Mouse (Mus musculus) CH12.LX (cell line): ENCODE data around the gene Synpo2l. TPM values are rescaled to one million over a fixed set of nuclear protein-coding genes. Genes with fewer than 3 reads are reported as not detected.

ENCODE experiments used
- DNase-seq: peaks from one replicate; pipeline ENCODE4 v3.0.0-alpha.2; 2013; ENCODE audit errors: extremely low read depth
- H3K27ac ChIP-seq: 2 replicates; pipeline ENCODE4 v1.5.1; 2012; ENCODE audit warnings: low read depth, mild to moderate bottlenecking, control low read depth, moderate library complexity; ENCODE audit not compliant: insufficient read depth
- H3K27me3 ChIP-seq: replicated peaks from 2 replicates; pipeline ENCODE3; 2012; ENCODE audit warnings: inconsistent platforms
- H3K36me3 ChIP-seq, 2 experiments: replicated peaks in 1 of 2; 2 replicates each; pipeline versions ENCODE3 to v1.6.1; 2012; ENCODE audit warnings: inconsistent platforms in 1 of 2, low read length in 1 of 2, mild to moderate bottlenecking in 1 of 2, mixed read lengths in 1 of 2, moderate library complexity in 1 of 2; ENCODE audit not compliant: control insufficient read depth in 1 of 2, insufficient read depth in 1 of 2
- H3K4me1 ChIP-seq, 2 experiments: 2 replicates each; pipeline ENCODE4 v1.6.1; 2012; ENCODE audit warnings: inconsistent platforms in 1 of 2, moderate library complexity in 1 of 2; ENCODE audit not compliant: insufficient read depth in 2 of 2, control insufficient read depth in 1 of 2
- H3K4me2 ChIP-seq: 2 replicates; pipeline ENCODE4 v1.6.1; 2012; ENCODE audit warnings: low read depth, mild to moderate bottlenecking, control low read depth; ENCODE audit not compliant: poor library complexity, insufficient read depth, severe bottlenecking
- H3K4me3 ChIP-seq, 3 experiments: fragments of 150-350 bp in 1 of 3; sonication (generic) in 1 of 3; replicated peaks in 1 of 3; 2 replicates each; pipeline versions ENCODE3 to v1.5.1; 2011 to 2012; ENCODE audit warnings: low read depth in 2 of 3, low read length in 2 of 3, mild to moderate bottlenecking in 2 of 3, moderate library complexity in 2 of 3, control low read depth in 1 of 3, improper control_type of control experiment in 1 of 3, inconsistent platforms in 1 of 3, mixed read lengths in 1 of 3; ENCODE audit not compliant: poor library complexity in 1 of 3
- H3K79me2 ChIP-seq: replicated peaks from 2 replicates; pipeline ENCODE4 v1.6.1; 2012; ENCODE audit warnings: mild to moderate bottlenecking, moderate library complexity; ENCODE audit not compliant: control insufficient read depth, poor library complexity, insufficient read depth, severe bottlenecking; ENCODE audit errors: extremely low read depth
- H3K9ac ChIP-seq: 2 replicates; pipeline ENCODE4 v1.6.1; 2012; ENCODE audit warnings: low read depth, mild to moderate bottlenecking, control low read depth, moderate library complexity; ENCODE audit not compliant: insufficient read depth
- H3K9me3 ChIP-seq: replicated peaks from 2 replicates; pipeline ENCODE3; 2012; ENCODE audit warnings: low read length, inconsistent platforms, mixed read lengths
- CHD2 ChIP-seq: IDR thresholded peaks from 2 replicates; pipeline ENCODE4 v1.6.1; 2011; ENCODE audit warnings: low read length, improper control_type of control experiment
- CTCF ChIP-seq, 2 experiments: IDR thresholded peaks in 1 of 2; conservative IDR thresholded peaks in 1 of 2; 2 replicates each; pipeline ENCODE4 v1.5.1; 2011 to 2012; ENCODE audit warnings: low read depth in 2 of 2, low read length in 2 of 2, improper control_type of control experiment in 1 of 2, inconsistent platforms in 1 of 2, mild to moderate bottlenecking in 1 of 2, moderate library complexity in 1 of 2
- E2F4 ChIP-seq: IDR thresholded peaks from 2 replicates; pipeline ENCODE4 v1.6.1; 2011; ENCODE audit warnings: low read depth, low read length, improper control_type of control experiment; ENCODE audit not compliant: insufficient replicate concordance
- ELF1 ChIP-seq: IDR thresholded peaks from 2 replicates; pipeline ENCODE4 v1.6.1; 2014; ENCODE audit warnings: low read depth, mild to moderate bottlenecking, inconsistent platforms, low read length, improper control_type of control experiment
- GABPA ChIP-seq: IDR thresholded peaks from 2 replicates; pipeline ENCODE4 v1.6.1; 2012; ENCODE audit warnings: low read depth, low read length, improper control_type of control experiment, inconsistent platforms; ENCODE audit not compliant: insufficient replicate concordance
- IRF4 ChIP-seq: IDR thresholded peaks from 2 replicates; pipeline ENCODE4 v1.6.1; 2014; ENCODE audit warnings: low read depth, mild to moderate bottlenecking, inconsistent platforms, low read length, improper control_type of control experiment
- MAFK ChIP-seq: IDR thresholded peaks from 2 replicates; pipeline ENCODE4 v1.6.1; 2011; ENCODE audit warnings: low read length, improper control_type of control experiment; ENCODE audit not compliant: insufficient replicate concordance
- MAX ChIP-seq: IDR thresholded peaks from 2 replicates; pipeline ENCODE4 v1.6.1; 2011; ENCODE audit warnings: low read length, improper control_type of control experiment
- MEF2A ChIP-seq: IDR thresholded peaks from 2 replicates; pipeline ENCODE4 v1.6.1; 2014; ENCODE audit warnings: low read depth, mild to moderate bottlenecking, inconsistent platforms, low read length, improper control_type of control experiment, borderline replicate concordance
- MYC ChIP-seq: IDR thresholded peaks from 2 replicates; pipeline ENCODE4 v1.6.1; 2011; ENCODE audit warnings: low read depth, mild to moderate bottlenecking, improper control_type of control experiment, low read length
- NELFE ChIP-seq: IDR thresholded peaks from 2 replicates; pipeline ENCODE4 v1.6.1; 2011; ENCODE audit warnings: low read depth, low read length, improper control_type of control experiment
- PAX5 ChIP-seq: IDR thresholded peaks from 2 replicates; pipeline ENCODE4 v1.6.1; 2012; ENCODE audit warnings: low read length, inconsistent platforms, mixed read lengths
- POLR2A ChIP-seq: IDR thresholded peaks from 2 replicates; pipeline ENCODE4 v1.6.1; 2011; ENCODE audit warnings: low read depth, mild to moderate bottlenecking, improper control_type of control experiment, low read length
- POLR2AphosphoS2 ChIP-seq: IDR thresholded peaks from 2 replicates; pipeline ENCODE4 v1.6.1; 2011; ENCODE audit warnings: low read depth, low read length, improper control_type of control experiment
- TCF12 ChIP-seq: IDR thresholded peaks from 2 replicates; pipeline ENCODE4 v1.6.1; 2014; ENCODE audit warnings: low read depth, mild to moderate bottlenecking, inconsistent platforms, low read length, improper control_type of control experiment
- UBTF ChIP-seq: IDR thresholded peaks from 2 replicates; pipeline ENCODE4 v1.6.1; 2012; ENCODE audit warnings: low read depth, mild to moderate bottlenecking, inconsistent platforms, low read length, improper control_type of control experiment, moderate library complexity
- USF1 ChIP-seq: IDR thresholded peaks from 2 replicates; pipeline ENCODE4 v1.6.1; 2014; ENCODE audit warnings: low read depth, mild to moderate bottlenecking, inconsistent platforms, low read length, improper control_type of control experiment
- USF2 ChIP-seq: conservative IDR thresholded peaks from 2 replicates; pipeline ENCODE4 v1.6.1; 2011; ENCODE audit warnings: low read depth, low read length, improper control_type of control experiment
- ZC3H11A ChIP-seq: IDR thresholded peaks from 2 replicates; pipeline ENCODE4 v1.6.1; 2012; ENCODE audit warnings: low read depth, mild to moderate bottlenecking, inconsistent platforms, low read length, improper control_type of control experiment
- ZKSCAN1 ChIP-seq: IDR thresholded peaks from 2 replicates; pipeline ENCODE4 v1.6.1; 2012; ENCODE audit warnings: low read depth, inconsistent platforms, low read length, improper control_type of control experiment, borderline replicate concordance
- ZNF384 ChIP-seq: IDR thresholded peaks from 2 replicates; pipeline ENCODE4 v1.6.1; 2012; ENCODE audit warnings: low read depth, low read length, improper control_type of control experiment, inconsistent platforms
- dilution Hi-C: fragments of 300-500 bp; cut with MboI; formaldehyde crosslinking; loops from 2 replicates; pipeline ENCODE4 v1.14.3; 2020; ENCODE audit warnings: low sequenced_read_pairs; ENCODE audit not compliant: extremely low pct_unique_long_range_greater_than_20kb, extremely low pct_ligation_motif_present
- in situ Hi-C: fragments of 300-500 bp; cut with MboI; formaldehyde crosslinking; loops from 3 replicates; pipeline ENCODE4 v1.14.3; 2019; ENCODE audit warnings: low sequenced_read_pairs, low pct_ligation_motif_present, low pct_unique_long_range_greater_than_20kb, mixed read lengths
- polyA plus RNA-seq: library from polyadenylated mRNA; unstranded; fragments of >175 nt; gene quantifications from 2 replicates; pipeline ENCODE4 v1.2.1, GENCODE M21; 2012; ENCODE audit warnings: low read depth; ENCODE audit not compliant: insufficient read length
- total RNA-seq, 2 experiments: library from RNA; depleted of rRNA; stranded (reverse); fragments of 300-350 nt in 1 of 2; fragments of >200 nt in 1 of 2; gene quantifications; 2 replicates each; pipeline ENCODE4 v1.2.3; 2012 to 2014

The Synpo2l gene
- total and polyA plus RNA-seq, 3 experiments, result 0.04 to 0.13 TPM; not detected in 1

DNA sequence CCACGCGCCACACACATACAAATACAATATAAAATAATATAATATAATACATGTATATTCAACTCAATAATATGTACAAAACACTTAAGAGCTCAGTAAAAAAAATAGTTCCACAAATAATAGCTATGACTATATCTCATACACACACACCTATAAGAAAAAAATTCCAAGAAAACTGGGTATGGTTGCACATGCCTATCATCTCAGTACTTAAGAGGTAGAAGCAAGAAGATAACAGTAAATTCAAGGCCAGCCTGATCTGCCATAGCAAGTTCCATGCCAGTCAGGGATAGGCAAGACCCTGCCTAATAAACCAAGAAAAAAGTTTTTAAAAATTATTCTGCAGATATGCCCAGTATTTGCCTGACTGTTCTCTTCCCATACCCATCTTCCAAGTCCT is 53.1 kb downstream of the Synpo2l start:
- H3K27ac ChIP-seq, result no peak overlapping the region
- no peak overlapping the region for H3K4me3 ChIP-seq
- in situ Hi-C loops, result no loop called here
- H3K9me3 ChIP-seq, result no peaks in the 10 kb centered on the region
- no peaks in the 10 kb centered on the region for H3K27me3 ChIP-seq
- peaks cover 3% of the 10 kb centered on the region; the same call in 1 of the 2 replicates for H3K79me2 ChIP-seq
- peaks cover 0 to 3% of the 10 kb centered on the region in 2 experiments; a peak in 1 of 4 replicates for H3K4me1 ChIP-seq
- no peak for TF ChIP-seq PAX5
- TF ChIP-seq GABPA, result no peak
- TF ChIP-seq MAFK, result no peak
- no peak for TF ChIP-seq MYC
- TF ChIP-seq MEF2A, result no peak
- no peak for TF ChIP-seq IRF4
- TF ChIP-seq MAX, result no peak
- TF ChIP-seq USF1, result no peak
- TF ChIP-seq CTCF (conservative IDR thresholded peaks at IDR 0.05 in 1 of 2, IDR thresholded peaks at IDR 0.05 in 1 of 2; ENCODE audit: low read depth in 2 of 2, low read length in 2 of 2), result no peak
- no peak for TF ChIP-seq E2F4
- no peak for TF ChIP-seq CHD2
- no peak for TF ChIP-seq ZKSCAN1
- no peak for TF ChIP-seq TCF12
- no peak for TF ChIP-seq ZC3H11A
- TF ChIP-seq ELF1, result no peak
- no peak for TF ChIP-seq POLR2A
- TF ChIP-seq UBTF, result no peak
- no peak for TF ChIP-seq NELFE
- TF ChIP-seq, all 38 proteins: peak for 0
- H3K36me3 ChIP-seq, result peaks cover 0 to 20% of the 10 kb centered on the region in 2 experiments
- dilution Hi-C loops, result no loop called here
- H3K9ac ChIP-seq, result no peak overlapping the region
- H3K4me2 ChIP-seq, result no peak overlapping the region
- no peak for DNase-seq

DNA sequence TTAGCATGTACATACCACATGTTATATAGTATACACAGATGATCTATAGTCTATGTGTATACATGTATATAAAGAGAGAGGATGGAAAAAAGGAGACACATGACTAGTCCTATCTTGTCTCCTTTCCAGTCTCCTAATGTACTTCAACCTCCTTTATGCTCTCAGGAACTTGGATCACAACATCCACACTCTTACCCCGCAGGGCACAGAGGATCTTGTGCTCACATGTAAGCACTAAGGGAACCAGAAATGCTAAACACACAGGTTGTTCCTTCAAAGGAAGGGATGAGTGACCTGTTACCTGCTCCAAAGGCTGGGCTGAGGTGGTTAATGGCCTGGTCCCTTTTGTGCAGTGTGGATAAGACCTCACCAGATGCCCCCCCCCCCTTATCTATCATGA is 55.3 kb downstream of the Synpo2l start:
- Histone ChIP-seq H3K4me2 (no peak overlapping the region), H3K9me3 (no peaks in the 10 kb centered on the region), H3K27me3 (no peaks in the 10 kb centered on the region), H3K4me3 (no peak overlapping the region), H3K9ac (no peak overlapping the region), H3K36me3 (peaks cover 0 to 14% of the 10 kb centered on the region in 2 experiments), H3K79me2 (peaks cover 3% of the 10 kb centered on the region; the same call in 1 of the 2 replicates), H3K4me1 (peaks cover 0 to 8% of the 10 kb centered on the region in 2 experiments; a peak in 1 of 4 replicates), H3K27ac (no peak overlapping the region)
- in situ Hi-C loops (no loop called here), dilution Hi-C loops (no loop called here)
- DNase-seq, result no peak
- TF ChIP-seq ZKSCAN1, result no peak
- TF ChIP-seq MAX, result no peak
- no peak for TF ChIP-seq POLR2AphosphoS2
- TF ChIP-seq ZNF384, result no peak
- no peak for TF ChIP-seq USF2
